Mouse (Mus musculus): Measurements from ENCODE around the gene Arid4a.

GRCm38 (mm10) chr12:70999423-70999903, 16.3 kb upstream of the Arid4a start:
- no peak for TF ChIP-seq CTCF (IDR thresholded peaks at IDR 0.05; ENCODE audit: low read depth, low read length)
- TF ChIP-seq TAL1 (conservative IDR thresholded peaks at IDR 0.05; ENCODE audit: low read depth, low read length) = no peak
- TF ChIP-seq GATA2 (IDR thresholded peaks at IDR 0.05; ENCODE audit: borderline replicate concordance, low read depth, low read length) = no peak
- no peak for TF ChIP-seq GATA1 (IDR thresholded peaks at IDR 0.05; ENCODE audit: borderline replicate concordance, low read length)

Data from G1E (cell line).